Mouse (Mus musculus) midbrain, postnatal 0 days (tissue): ENCODE results near the gene Calml3. TPM values are rescaled to one million over a fixed set of nuclear protein-coding genes. Genes with fewer than 3 reads are reported as not detected.

Source experiments
- ATAC-seq: fragments of 200-750 bp; cut with Nextera tagmentation; 2 replicates; pipeline ENCODE4 v1.8.0; 2017; ENCODE audit warnings: moderate number of reproducible peaks, mild to moderate bottlenecking, moderate TSS enrichment, moderate library complexity; ENCODE audit not compliant: low FRiP score
- DNase-seq: peaks from one replicate; pipeline ENCODE4 v3.0.0-alpha.2; 2015; ENCODE audit warnings: low spot score
- H3K27ac ChIP-seq: fragments of 300-500 bp; sonication (generic); 2 replicates; pipeline ENCODE4 v1.5.1; 2014; ENCODE audit warnings: low read depth, mild to moderate bottlenecking, low read length, mixed read lengths
- H3K27me3 ChIP-seq: fragments of 300-500 bp; sonication (generic); 2 replicates; pipeline ENCODE4 v1.6.1; 2014; ENCODE audit warnings: low read length, control low read depth, mixed read lengths; ENCODE audit not compliant: insufficient read depth
- H3K36me3 ChIP-seq: fragments of 300-500 bp; sonication (generic); 2 replicates; pipeline ENCODE4 v1.6.1; 2014; ENCODE audit warnings: low read length, control low read depth, mixed read lengths; ENCODE audit not compliant: insufficient read depth
- H3K4me1 ChIP-seq: fragments of 300-500 bp; sonication (generic); 2 replicates; pipeline ENCODE4 v1.6.1; 2014; ENCODE audit warnings: mild to moderate bottlenecking, control low read depth, antibody characterized with exemption, low read length, mixed read lengths; ENCODE audit not compliant: insufficient read depth
- H3K4me2 ChIP-seq: fragments of 300-500 bp; sonication (generic); 2 replicates; pipeline ENCODE4 v1.6.1; 2014; ENCODE audit warnings: low read depth, mild to moderate bottlenecking, low read length, mixed read lengths; ENCODE audit not compliant: poor library complexity, severe bottlenecking
- H3K4me3 ChIP-seq: fragments of 300-500 bp; sonication (generic); 2 replicates; pipeline ENCODE4 v1.5.1; 2014; ENCODE audit warnings: low read depth, mild to moderate bottlenecking, low read length, moderate library complexity
- H3K9ac ChIP-seq: fragments of 300-500 bp; sonication (generic); replicated peaks from 2 replicates; pipeline ENCODE4 v1.6.1; 2014; ENCODE audit warnings: mild to moderate bottlenecking, low read length, moderate library complexity, mixed read lengths; ENCODE audit not compliant: poor library complexity, severe bottlenecking
- H3K9me3 ChIP-seq: fragments of 300-500 bp; sonication (generic); 2 replicates; pipeline ENCODE4 v1.6.1; 2016; ENCODE audit warnings: low read length, control low read depth
- CTCF ChIP-seq: IDR thresholded peaks from 2 replicates; pipeline ENCODE4 v1.5.1; 2016; ENCODE audit warnings: antibody characterized with exemption, mild to moderate bottlenecking
- WGBS: fragments of 180-500 bp; shearing (Covaris S2); extraction: QIAGEN DNeasy Blood & Tissue Kit; methylation state at CpG from one replicate; pipeline ENCODE4 v1.1.7; 2014; 5-methylcytosine and 5-hydroxymethylcytosine counted together
- polyA plus RNA-seq: library from polyadenylated mRNA; unstranded; fragments of >200 nt; fragmentation: Nextera tagmentation; extraction: Ambion mirVana; gene quantifications from 2 replicates; pipeline ENCODE4 v1.2.1, GENCODE M21; 2015
- total RNA-seq: library from RNA; depleted of rRNA; stranded (reverse); fragments of >200 nt; gene quantifications from 2 replicates; pipeline ENCODE4 v1.2.3, GENCODE M21; 2014

Gene Calml3
- total and polyA plus RNA-seq, 2 experiments from 2014 or later, result 0.44 TPM; not detected in 1

DNA sequence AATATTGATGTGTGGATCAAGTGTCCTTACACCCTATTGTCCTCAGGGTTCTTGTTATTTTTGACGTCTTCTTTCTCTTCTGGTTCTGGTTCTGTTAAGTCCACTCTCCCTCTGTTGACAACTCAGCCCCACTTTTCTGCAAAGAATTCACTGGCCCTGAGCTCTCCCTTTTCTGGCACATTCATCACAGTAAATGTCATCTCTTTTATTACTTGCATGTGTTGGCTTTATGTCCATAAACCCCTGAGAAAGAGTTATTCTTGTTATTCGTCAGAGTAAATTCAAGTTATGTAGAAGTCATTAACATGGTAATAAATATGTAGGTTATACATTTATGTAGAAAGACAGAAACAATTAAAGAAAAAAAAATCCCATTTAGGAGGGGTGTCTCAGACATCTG lies 14.6 kb downstream of the Calml3 start:
- Histone ChIP-seq H3K9me3 (no peaks in the 10 kb centered on the region), H3K27ac (no peak overlapping the region), H3K27me3 (no peaks in the 10 kb centered on the region), H3K9ac (no peak overlapping the region), H3K36me3 (no peaks in the 10 kb centered on the region), H3K4me3 (no peak overlapping the region), H3K4me2 (no peak overlapping the region), H3K4me1 (no peaks in the 10 kb centered on the region)
- 85% methylated on average over 2 of the region's 2 CpGs for whole genome bisulfite sequencing
- DNase-seq (no peak), ATAC-seq (no peak)
- no peak for TF ChIP-seq CTCF

DNA sequence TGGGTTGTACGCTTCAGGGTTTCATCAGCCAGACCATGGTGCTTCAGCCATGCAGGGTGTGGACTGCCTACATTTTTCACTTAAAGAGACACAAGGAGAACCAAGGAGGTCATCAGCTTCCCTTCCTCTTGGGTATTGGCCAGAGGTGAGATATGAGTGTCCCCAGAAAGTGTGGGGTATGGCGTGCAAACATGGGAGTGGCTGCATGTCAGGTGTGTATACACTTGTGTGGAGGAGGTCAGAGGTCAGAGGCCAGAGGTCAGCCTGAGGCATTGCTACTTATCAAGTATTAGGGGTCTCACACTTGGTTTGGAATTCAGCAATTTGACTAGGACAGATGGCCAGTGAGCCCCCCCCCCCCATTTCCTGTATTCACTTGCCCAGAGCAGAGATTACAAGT lies 15.5 kb downstream of the Calml3 start:
- no peak for TF ChIP-seq CTCF
- H3K9ac ChIP-seq, result no peak overlapping the region
- no peaks in the 10 kb centered on the region for H3K36me3 ChIP-seq
- no peak overlapping the region for H3K27ac ChIP-seq
- ATAC-seq, result no peak
- H3K9me3 ChIP-seq, result no peaks in the 10 kb centered on the region
- no peak overlapping the region for H3K4me2 ChIP-seq
- H3K27me3 ChIP-seq, result no peaks in the 10 kb centered on the region
- no peaks in the 10 kb centered on the region for H3K4me1 ChIP-seq
- no peak for DNase-seq
- 98% methylated on average over 2 of the region's 2 CpGs for WGBS
- no peak overlapping the region for H3K4me3 ChIP-seq

DNA sequence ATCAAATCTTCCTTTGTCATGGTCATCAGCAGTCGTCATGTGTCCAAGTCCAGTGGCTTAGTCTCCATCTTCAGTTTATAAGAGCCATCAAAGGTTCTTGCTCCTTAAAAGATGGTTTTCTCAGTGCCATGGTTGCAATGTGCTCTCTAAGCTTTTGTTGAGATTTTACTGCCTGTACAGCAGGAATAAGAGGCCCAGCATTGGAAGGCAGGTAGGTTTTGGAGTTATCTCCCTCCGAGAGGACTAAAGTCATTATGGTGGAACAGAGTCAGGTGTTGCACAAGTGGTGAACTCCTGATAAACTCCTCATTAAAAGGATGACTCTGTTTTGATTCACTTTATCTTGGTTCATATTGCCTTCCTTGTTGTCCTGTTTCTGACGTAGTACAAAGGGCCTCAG lies 16.5 kb downstream of the Calml3 start:
- Histone ChIP-seq H3K9ac (no peak overlapping the region), H3K27ac (no peak overlapping the region), H3K4me1 (no peaks in the 10 kb centered on the region), H3K27me3 (no peaks in the 10 kb centered on the region), H3K9me3 (no peaks in the 10 kb centered on the region), H3K4me3 (no peak overlapping the region), H3K4me2 (no peak overlapping the region), H3K36me3 (no peaks in the 10 kb centered on the region)
- DNase-seq (no peak), ATAC-seq (no peak)
- no peak for TF ChIP-seq CTCF
- WGBS, result 83% methylated on average over 3 of the region's 3 CpGs

DNA sequence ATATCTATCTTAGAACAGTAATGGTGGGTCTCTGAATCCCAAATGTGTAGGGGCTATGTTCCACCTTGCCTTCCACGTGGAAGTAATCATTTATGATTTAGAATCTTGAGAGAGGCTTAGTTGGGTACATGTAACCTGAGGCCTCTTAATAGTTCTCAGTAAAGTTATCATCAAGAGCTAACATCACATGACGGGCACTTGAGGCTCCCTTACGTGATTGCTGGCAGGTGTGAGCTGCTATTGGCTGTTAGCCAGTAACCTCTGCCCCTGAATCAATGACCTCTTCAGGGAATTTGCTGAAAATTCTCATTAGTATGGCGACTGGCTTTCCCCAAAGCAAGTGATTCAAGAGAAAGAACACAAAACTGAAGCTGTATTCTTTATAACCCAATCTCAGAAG lies 17.0 kb downstream of the Calml3 start:
- H3K9ac ChIP-seq, result no peak overlapping the region
- DNase-seq, result no peak
- no peak overlapping the region for H3K4me2 ChIP-seq
- ATAC-seq, result no peak
- H3K36me3 ChIP-seq, result no peaks in the 10 kb centered on the region
- no peak overlapping the region for H3K27ac ChIP-seq
- H3K9me3 ChIP-seq, result no peaks in the 10 kb centered on the region
- no peak overlapping the region for H3K4me3 ChIP-seq
- 68% methylated on average over 4 of the region's 4 CpGs for WGBS
- H3K27me3 ChIP-seq, result no peaks in the 10 kb centered on the region
- no peak for TF ChIP-seq CTCF
- H3K4me1 ChIP-seq, result no peaks in the 10 kb centered on the region

DNA sequence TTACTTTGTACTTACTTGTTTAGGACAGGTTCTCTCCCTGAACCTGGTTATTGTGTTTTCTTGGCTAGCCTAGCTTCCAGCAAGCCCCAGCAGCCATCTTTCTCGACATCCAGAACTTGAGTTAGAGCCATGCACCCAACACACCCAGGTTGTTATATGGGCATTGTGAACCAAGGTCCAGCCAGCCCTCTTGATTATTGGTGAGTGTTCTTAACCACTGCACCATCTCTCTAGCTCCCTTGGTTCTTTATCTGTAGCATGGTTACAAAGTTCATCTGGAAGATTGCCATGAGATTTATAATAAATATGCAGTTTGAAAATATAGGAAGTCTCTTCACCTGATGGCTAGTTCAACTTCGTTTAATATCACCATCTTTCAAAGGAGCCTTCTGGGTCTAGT lies 20.5 kb downstream of the Calml3 start:
- Histone ChIP-seq H3K27ac (no peak overlapping the region), H3K9me3 (no peaks in the 10 kb centered on the region), H3K4me2 (no peak overlapping the region), H3K27me3 (no peaks in the 10 kb centered on the region), H3K4me1 (no peaks in the 10 kb centered on the region), H3K4me3 (no peak overlapping the region), H3K9ac (no peak overlapping the region), H3K36me3 (no peaks in the 10 kb centered on the region)
- ATAC-seq (no peak), DNase-seq (no peak)
- WGBS, result 81% methylated on average over 2 of the region's 2 CpGs
- no peak for TF ChIP-seq CTCF

- no peaks in the 10 kb centered on the region for H3K9me3 ChIP-seq
- no peaks in the 10 kb centered on the region for H3K27me3 ChIP-seq
- no peaks in the 10 kb centered on the region for H3K4me1 ChIP-seq
- no peak overlapping the region for H3K4me2 ChIP-seq
- H3K27ac ChIP-seq, result no peak overlapping the region
- 7% methylated on average over 2 of the region's 2 CpGs for WGBS
- no peak overlapping the region for H3K9ac ChIP-seq
- no peak for TF ChIP-seq CTCF
- no peak overlapping the region for H3K4me3 ChIP-seq
- no peak for ATAC-seq
- no peaks in the 10 kb centered on the region for H3K36me3 ChIP-seq
- DNase-seq, result peak; percentile 9
Observed at GRCm38 (mm10) chr13:3782499-3782898, 21.6 kb downstream of the Calml3 start.
